Mouse (Mus musculus) neutrophil, adult 5-6 weeks (primary cell): ENCODE data around the gene Kank4. TPM values are rescaled to one million over a fixed set of nuclear protein-coding genes. Genes with fewer than 3 reads are reported as not detected.
"Not testable (repeated sequence)": the region's sequence is repeated elsewhere in the genome, so short reads cannot be mapped to it uniquely, and the experiment has no call there.

Experiments used
- ATAC-seq: fragments of 151-379, 151-347 bp; 2 replicates; pipeline ENCODE4 v1.8.0; 2017; ENCODE audit warnings: mild to moderate bottlenecking, moderate TSS enrichment; ENCODE audit not compliant: insufficient number of reproducible peaks, poor library complexity, low FRiP score, severe bottlenecking; ENCODE audit errors: extremely low read depth
- total RNA-seq: library from RNA; stranded (forward); fragments of 200-1000 nt; gene quantifications from 2 replicates; pipeline ENCODE4 v1.2.3, GENCODE M21; 2017

The Kank4 gene
- total RNA-seq, 1 experiment from 2014 or later = not detected

DNA sequence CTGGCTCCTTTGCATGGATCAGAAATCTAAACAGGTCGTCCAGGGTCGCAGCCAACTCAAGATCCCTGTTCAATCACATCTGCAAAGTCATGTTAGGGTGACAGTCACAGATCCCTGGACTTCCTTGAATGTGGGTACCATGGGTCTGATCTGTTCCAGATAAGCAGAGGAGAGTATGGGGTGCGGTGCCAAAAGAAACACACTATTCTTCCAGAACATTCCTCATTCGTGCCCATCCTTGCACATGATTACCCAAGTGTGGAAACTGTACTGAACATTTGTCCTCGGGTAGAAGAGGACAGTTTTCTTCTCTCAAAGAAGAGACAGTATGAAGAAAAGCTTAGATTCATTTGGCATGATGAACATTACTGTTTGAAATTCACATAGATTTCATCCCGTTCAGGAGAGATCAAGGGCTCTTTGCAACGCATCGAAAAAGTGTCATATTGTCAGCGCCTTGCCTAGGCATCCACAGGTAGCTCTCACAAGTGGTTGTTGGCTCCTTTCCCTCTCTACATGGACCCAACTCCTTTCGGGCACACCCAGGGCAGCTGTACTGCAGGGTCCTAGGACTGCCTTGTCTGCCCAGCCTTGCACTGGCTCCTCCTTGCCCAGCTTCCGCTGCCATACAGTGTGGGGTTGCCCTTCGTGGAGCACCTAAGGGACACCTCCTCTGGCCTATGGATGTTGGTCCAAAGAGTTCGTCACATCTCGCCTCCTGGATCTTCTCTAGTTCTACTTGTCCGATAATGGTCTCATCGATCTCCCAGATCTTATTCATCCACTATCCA lies 20.6 kb upstream of the Kank4 start:
- ATAC-seq = no peak

DNA sequence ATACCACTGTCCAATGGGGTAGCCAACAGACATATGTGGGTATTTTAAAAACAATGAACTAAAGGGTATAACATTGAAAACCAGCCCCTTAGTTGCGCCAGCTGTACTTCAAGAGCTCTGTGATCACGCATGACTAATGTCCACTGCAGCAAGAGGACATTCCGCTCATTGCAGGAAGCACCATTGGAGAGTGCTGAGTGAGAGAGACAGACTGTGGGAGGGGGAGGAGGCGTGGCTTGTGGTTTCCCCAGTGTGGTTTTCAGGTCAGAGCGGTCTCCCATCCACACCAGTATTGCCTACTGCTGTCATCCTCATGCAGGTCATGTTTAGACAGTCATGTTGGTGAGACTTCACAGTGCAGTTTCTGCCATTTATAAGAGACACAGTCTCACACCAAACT lies 19.2 kb upstream of the Kank4 start:
- ATAC-seq = no peak

DNA sequence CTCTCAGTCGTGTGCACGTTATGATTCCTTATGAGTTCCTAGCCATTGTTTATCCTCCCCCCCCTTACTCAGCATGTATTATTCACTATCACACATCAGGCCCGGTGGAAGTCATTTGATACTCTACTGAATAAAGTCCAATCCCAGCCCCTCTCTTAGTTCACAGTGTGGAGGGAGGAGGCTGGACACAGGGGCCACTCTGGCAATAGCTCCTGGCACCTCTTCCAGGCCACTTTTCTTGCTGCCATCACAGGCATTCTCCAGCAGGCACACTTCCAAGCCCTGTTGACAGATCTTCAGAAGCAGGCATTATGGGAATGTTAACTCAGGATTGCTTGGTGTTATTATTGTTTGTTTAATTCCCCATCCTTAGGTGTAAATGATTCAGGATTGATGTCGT lies 17.4 kb upstream of the Kank4 start:
- ATAC-seq = no peak

DNA sequence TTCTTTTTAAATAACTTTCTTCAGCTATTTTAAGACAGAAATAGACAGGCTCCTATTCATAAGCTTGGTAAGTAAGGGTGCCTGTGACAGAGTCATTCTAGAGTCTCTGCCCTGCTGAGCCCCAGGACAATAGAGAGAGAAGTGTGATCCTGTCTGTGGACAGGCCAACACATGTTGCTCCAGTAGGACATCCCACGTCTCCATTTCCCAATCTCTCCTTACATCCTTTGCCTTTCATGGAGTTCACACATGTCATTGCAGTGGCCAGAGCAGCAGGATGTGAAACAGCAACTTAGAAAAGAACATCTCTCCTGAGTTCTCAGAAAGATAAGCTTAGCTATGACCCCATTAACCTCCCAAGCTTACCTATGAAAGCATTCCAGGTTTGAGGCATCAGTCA lies 14.4 kb upstream of the Kank4 start:
- no peak for ATAC-seq

DNA sequence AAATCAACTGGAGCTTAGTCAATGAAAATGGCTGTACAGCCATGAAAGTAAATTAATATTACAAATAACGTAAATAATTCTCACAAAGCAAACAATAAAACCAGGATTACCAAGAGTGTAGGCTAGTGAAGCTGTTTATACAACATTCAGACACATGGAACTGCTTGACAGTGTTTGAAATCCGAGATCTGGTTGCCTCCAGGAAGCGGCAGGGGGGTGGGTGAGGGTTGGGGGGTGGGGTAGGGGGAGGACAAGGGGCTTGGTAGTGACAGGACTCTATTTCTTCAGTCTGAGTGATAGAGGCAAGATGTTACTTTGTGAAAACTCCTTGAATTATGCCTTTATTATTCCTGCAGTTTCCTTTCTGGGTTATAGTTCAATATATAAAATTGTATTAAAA lies 9.4 kb upstream of the Kank4 start:
- ATAC-seq = no peak

DNA sequence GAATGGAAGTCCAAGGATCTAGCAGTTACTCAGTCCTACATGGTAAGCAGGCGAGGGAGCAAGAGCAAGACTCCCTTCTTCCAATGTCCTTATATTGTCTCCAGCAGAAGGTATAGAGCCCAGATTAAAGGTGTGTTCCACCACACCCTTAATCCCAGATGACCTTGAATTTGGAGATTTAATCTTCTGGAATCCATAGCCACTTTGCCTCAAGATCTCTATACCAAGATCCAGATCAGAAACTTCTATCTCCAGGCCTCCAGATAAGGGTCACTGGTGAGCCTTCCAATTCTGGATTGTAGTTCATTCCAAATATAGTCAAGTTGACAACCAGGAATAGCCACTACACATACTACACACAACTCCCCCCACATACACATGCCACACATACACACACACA lies 6.4 kb upstream of the Kank4 start, which contains the start of gene I0C0044D17Rik:
Gene I0C0044D17Rik (minus strand): TSS at position 101 of the 400 bp plus-strand sequence.
- not testable (repeated sequence) for ATAC-seq

DNA sequence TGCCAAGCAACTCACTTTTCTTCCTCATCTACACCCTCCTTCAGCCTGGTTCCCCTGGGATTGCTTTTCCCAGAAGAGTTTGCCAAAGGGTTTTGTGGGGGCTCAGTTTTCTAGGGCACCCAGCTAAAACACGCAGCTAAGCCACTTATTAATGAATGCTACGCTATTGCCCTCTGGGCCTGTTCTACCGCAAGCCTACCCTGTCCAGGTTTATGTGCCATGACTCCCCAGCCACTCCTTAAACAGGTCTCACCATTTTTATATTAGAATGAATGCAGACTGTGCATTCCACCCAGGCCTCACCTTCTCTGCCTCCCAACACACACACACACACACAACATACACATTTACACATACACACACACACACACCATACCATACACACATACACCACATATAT lies 5.7 kb upstream of the Kank4 start:
- no peak for ATAC-seq

DNA sequence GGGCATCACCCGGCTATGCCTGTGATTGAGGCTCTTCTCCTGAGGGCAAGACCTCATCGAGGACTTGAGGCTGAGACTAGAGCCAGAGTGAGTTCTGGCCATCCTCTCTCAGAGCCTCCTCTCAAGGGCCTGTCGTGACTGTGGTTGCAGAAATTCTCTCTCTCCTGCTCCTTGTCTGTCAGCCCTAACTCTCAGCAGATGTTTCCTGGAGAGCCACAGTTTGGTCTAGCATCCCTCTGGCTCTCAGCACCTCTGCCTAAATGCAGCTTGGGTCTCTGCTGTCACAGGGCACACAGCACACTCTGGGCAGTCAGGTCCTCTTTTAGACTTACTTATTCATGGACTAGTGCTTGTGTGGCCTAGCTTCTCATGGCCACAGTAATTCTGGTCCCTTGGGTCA lies 5.1 kb upstream of the Kank4 start:
- no peak for ATAC-seq

DNA sequence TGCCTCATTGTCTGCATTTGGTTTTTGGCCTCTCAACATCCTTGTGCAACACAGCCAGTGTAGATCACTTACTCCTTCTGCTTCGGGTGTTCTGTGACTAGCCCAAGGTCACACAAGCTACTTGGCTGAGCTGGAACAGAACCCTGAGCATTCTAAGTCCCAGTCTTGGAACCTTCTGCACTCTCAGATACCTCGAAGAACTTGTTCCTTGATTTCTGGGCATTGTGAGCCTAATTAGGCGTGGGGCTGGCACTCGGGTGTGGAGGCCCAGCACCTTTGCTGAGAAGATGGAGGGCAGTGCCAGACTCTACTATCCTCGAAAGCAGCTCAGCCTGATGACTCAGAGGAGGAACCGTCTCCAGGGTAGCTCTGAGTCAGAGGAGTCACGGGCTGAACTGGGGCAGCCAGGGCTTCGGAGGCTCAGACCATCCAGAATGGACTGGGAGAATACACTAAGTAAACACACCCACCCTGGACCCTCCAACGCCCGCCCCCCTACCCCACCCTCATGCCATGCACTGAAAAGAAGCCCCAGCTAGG lies 1.9 kb upstream of the Kank4 start:
- ATAC-seq = no peak

DNA sequence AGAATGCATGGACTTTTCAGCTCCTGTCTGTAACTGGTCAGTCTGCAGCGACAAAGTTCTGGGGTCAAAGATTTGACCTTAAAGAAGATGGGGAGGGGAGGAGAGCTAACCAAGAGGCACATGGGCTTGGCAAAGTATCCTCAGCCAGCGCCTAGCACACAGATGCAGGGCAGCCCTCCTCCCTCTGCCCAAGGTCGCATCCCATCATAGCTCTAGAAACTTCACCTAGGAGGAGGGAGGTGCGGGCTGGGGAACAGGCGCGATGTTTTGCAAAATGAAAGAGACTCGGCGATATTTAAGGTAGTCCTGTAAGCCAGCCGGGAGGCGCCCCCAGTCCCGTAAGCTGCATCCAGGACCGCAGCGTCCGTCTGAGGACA lies 542 bp downstream of the Kank4 start:
- no peak for ATAC-seq

DNA sequence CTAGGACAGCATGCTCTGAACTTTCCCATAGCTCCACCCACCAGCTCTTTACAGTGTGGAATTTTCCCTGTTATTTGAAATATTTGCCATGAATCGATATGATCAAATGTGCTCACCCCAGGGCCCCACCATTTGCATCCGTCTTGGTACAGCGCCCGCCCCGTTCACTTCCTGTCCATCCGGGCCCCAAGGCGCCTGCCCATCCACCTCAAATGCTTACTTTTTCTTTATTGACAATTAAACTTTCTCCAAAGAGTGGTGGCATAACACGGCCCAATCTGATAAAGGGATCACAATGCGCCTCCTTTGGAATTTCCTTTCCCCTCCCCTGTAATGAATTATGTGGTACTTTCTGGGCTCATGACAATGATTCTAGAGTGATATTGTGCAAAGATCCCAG lies 11.0 kb downstream of the Kank4 start:
- no peak for ATAC-seq

DNA sequence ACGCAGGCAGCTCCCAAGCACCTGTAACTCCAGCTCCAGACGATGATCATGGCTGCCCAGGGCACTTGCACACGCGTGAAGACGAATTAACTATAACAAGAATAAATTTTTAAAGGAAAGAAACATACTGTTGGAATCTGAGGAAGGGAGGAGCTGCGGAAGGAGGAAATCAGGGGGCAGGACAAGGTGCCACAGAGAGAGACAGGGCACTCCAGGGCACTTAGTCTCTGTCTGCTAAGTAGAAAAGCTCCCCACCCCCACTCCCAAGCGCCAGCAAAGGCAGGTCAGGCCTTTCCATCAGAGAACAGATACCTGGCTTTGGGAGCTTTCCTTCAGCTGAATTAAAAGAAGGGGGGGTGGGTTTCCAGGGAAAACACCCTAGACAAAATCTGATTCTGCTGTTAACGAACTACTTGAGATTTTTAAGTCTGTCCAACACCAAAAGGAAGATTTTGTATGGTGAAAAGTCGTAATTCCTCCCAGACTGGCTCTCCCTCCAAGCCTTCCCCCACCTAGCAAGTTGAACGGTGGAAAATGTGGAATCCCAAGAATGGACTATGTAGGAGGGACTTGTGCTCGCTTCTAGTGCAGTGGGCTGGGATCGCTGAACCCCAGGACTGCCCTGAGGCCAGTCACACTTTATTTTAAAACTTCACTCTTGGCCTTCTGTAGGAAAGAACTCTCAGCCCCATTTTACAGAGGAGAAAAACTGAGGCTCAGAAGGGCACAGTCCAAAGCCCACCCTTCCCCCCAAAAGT lies 11.9 kb downstream of the Kank4 start:
- ATAC-seq = no peak

DNA sequence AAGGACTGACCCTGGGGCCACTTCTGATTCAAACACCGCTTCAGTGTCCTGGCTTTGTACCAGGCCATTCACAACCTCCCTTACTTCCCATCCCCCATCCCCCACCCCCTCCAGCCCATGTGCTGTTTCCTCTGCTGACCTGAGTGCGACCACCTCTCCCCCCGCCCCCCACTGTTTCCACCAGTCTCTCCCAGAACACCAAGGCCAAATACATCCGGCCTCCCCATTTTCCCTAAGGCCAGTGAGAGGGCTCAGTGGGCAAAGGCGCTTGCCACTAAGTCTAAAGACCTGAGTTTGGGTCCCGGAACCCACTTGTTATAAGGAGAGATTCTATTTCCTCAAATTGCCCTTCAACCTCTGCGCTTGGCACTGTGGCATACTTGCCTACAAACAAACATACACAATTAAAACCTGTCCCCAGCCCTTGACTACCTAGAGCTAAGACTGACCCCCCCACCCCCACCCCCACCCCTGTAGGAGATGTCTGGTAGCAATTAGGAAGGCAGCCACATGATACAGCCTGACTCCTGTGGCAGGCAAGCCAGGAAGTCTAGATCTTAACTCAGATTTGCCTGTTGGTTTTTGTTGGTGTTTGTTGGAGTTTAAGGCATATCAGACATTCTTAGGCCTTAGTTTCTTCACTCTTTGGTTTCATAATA lies 12.7 kb downstream of the Kank4 start:
- no peak for ATAC-seq

DNA sequence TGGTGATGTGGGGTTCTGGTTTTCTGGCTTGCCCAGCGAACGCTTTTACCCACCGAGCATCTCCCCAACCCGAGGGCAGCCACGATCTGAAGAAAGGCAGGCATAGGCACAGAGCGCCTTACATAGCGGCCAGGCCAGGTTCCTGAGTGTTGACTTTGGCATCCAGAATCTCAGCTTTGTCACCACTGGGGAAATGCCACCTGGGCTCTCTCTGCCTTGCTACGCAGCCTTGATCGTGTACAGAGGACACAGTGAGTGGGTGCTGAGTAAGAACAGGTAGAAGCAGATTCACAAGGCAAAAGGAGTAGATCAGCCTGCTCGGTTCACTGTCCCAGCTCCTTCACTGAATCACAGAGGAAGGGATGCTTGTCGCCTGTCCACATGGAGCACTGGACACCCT lies 15.6 kb downstream of the Kank4 start:
- no peak for ATAC-seq

DNA sequence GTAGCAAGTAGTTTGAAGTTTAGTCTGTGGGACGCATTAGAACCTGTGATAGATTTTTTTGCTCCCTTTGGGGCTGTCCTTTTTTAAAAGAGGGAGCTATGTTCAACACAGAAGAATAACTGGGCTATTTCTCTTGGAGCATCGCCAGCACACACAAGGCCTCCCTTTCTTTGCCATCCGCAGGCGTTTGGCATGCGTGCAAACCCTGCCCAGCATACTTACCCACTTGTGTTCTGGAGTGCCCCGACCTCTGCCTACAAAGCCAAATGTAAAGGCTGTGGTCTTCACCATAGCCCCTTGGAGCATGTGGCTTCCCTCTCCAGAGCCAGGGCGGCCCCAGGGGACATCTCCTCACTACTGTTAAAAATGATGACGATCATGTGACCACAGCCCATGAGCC lies 16.5 kb downstream of the Kank4 start:
- no peak for ATAC-seq

DNA sequence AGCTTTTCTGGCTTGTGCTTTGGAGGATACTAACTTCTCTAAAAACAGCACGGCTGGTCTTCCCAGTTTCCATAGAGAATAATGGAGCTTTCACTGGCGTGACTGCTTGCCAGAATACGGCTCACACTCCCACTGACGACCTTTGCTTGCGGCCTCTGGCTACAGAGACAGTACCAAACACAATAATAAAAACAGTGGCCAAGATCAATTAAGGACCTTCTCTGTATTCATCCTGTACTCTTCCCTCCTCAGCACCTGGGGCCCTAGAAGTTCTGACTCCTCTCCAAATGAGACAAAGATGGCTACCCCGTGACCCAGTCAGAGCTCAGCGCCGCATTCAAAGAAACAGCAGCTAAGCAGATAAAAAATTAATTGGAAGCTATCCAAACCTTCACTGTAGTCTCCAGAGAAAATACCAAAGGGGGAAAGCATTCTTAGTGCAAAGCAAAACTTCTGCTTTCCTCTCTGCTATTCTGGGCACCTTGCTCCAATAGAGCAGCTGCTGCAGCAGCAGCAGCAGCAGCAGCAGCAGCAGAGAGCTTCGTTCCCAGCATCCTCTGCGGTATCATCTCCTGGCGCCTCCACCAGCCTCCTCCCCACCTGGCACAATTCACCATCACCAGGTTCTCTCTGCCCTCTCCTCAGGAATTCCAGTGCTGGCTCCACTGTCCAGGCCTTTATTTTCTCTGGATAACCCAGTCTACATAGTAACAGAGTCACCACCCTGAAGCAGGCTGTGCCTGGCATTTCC lies 20.6 kb downstream of the Kank4 start:
- no peak for ATAC-seq

DNA sequence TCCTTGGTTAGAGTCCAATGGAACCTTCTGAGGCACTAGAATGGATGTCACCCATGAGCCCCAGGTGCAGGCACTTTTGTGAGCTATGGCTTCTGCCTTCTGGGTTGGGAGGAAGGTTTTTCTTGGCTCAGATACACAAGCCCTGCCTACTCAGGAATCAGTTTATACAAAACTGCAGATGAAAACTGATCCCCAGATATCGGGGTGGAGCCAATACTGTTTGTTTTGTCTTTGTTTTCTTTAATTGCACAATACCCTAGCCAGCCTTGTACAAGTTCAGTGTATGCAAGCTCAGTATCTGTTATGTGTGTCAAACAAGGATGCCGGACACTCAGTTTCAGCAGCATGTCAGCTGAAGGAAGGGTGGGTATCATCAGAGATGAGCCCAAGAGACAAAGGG lies 22.1 kb downstream of the Kank4 start:
- ATAC-seq = no peak

DNA sequence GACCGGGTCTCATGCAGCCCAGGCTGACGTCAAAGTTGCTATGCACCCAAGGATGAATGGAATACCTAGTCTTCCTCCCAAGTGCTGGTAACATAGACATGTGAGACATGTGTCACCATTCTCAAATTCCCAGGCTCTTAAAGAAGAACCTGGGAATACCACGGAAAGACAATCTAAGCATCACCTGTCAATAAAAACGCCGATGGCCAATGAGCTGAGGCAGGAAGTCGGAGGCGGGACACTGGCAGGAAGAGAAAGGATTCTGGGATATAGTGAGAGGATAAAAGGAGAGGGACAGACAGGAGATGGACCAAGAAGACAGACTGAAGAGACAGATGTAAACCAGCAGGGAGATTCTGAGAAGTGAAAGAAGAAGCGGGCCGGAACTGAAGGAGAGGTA lies 23.9 kb downstream of the Kank4 start:
- ATAC-seq = no peak

DNA sequence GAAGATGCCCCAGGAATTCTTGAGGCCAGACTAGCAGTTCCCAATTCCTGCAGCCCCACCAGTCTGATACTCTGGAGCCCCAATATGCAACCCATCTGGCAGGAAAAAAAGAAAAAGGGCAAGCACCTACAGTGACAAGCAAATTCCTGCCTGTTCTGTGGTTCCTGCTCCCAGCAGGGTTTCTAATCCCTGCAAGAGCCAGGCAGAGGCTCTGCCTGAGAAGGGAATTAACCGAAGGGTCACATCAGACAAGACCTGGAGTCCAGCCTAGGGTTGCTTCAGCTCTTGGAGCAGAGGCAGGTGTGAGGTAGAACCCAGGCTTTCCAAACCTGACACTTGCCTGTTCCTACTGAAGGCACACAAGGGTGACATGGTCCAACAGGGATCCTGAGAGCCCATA lies 26.6 kb downstream of the Kank4 start:
- ATAC-seq = no peak
